Mouse (Mus musculus) right cerebral cortex, postnatal 4 days (tissue): ENCODE results near the gene Yeats2.
"Not testable (repeated sequence)": the region's sequence is repeated elsewhere in the genome, so short reads cannot be mapped to it uniquely, and the experiment has no call there.

ENCODE experiments used
- DNase-seq: peaks from one replicate; pipeline ENCODE4 v3.0.0-alpha.2; 2022

Gene Yeats2

DNA sequence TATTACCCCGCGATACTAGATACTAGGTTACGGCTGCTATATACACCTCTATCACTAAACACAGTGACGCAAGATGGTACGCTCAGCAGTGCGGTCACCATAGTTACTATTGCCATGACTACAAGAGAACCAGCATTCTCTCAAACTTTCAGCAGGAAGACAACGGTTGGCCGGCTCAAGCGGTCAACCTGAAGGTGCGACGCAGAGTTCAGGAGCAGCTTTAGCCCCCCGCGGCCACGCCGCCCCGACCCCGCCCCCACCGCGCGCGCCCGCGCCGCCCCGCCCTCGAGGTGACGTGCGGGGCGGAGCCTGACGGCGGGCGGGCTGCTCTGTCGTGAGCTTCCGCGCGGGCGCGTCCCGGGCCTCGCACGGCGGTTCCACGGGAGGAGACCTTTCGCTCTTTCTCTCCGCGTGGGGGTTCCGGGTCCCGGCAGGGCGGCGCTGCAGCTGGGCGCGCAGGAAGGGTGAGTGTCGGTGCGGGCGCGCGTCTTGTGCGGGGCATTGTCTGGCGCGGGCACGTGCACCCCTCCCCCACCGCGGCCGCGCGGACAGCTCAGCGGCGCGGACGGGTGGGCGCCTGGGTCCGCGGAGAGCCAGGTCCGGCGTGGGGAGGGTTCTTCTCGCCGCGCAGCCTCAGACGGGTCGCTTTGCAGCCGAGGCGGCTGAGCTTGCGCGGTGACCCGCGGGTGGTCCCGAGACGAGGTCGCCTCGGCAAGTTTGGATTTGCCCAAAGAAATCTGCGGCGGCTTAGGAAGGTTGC is at the start of gene Yeats2:
Yeats2 (plus strand) TSS at position 292 of the 760 bp plus-strand sequence.
- DNase-seq = peak; percentile 81

DNA sequence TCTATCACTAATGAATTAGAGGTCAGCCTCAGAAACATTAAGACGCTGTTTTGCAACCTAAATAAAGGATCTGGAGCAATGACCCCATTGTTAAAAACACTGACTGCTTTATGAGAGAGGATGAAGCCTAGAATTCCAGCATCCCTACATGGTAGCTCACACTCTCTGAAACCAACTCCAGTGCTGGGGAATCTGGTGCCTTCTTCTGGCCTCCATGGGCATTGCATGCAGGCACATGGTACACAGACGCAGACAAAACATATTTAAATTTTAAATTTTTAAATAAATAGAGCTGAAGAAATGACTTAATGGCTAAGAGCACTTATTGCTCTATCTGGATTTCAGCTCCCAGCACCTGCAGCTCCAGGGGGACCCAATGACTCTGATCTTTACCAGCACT is 44.9 kb upstream of the Yeats2 start:
- no peak for DNase-seq

DNA sequence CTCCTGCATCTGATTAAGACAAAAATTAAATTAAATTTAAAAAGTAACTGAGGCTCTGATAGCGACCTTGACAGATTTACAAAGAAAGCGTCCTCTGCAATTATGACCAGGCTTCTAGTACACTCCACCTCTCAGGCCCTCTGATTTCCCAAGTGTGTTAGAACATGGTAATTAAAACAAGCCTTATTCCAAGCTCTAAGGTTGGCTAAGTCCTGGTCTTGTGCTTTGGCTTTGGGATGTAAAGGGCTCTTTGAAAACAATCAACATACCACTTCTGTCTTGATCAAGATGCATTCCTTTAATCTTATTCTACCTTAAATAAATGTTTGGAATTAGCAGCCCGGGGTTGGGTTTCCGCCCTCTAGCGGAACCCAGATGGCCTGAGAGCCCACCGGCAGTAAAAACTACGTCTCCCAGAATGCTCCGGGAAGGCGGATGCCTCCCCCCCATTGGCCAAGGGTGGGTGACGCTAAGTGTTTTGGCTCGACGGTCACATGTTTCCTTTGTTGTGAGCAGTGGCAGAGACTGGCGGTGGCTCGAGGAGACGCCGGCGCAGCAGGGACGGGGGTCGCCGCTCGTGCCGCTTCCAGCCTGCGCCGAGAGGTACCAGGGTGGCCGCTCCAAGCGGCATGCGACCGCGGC is 43.7 kb upstream of the Yeats2 start, which contains the start of gene Klhl24:
Klhl24 (plus strand) TSS at position 474 of the 642 bp plus-strand sequence.
- DNase-seq = peak; percentile 85

DNA sequence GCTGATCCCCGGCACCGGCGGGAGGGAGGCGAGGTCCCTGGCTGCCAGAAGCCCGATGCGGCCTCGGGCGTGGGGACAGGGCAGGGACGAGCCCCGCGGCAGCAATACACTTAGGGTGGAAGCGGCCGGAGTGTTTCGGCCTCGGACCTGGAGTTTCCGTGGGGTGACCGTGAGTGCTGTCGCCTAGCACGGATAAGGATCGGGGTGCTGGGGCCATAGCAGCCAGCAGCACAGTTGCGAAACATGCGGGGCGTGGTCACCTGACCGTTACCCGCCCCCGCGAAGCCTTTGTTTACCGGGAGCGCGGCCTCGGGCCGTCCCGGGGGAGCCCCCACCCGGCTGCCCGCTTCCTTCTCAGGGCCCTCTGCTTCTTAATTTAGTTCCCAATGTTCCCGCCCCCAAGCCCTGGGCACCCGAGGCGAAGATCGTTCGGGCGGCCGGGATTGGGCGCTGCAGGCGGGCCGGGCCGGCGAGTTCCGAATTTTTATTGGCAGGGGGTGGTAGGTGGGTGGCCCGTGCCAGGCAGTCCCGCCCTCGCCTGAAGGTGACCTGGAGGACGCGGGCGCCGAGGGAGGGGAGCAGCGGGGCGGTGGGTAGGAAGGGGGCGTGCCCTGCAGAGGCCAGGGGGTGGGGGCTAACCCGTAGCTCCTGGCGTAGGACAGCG is 43.0 kb upstream of the Yeats2 start:
- DNase-seq = peak; percentile 82

DNA sequence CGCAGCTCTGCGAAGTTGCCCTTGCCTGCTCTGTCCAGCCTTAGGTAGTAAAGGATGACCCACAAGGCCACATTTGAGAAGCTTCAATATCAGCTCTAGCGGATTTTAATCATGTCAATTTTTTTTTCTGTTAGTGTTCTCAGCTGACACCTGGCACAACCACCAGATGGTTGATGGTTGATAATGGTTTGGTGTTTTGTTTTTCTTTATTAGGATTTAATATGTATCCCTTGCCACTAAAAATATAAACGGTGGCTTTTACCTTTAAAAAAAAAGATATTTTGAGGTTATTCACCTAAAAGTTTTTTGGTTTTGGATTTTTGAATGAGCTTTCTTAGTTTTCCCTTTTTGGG is 42.5 kb upstream of the Yeats2 start:
- DNase-seq = no peak

DNA sequence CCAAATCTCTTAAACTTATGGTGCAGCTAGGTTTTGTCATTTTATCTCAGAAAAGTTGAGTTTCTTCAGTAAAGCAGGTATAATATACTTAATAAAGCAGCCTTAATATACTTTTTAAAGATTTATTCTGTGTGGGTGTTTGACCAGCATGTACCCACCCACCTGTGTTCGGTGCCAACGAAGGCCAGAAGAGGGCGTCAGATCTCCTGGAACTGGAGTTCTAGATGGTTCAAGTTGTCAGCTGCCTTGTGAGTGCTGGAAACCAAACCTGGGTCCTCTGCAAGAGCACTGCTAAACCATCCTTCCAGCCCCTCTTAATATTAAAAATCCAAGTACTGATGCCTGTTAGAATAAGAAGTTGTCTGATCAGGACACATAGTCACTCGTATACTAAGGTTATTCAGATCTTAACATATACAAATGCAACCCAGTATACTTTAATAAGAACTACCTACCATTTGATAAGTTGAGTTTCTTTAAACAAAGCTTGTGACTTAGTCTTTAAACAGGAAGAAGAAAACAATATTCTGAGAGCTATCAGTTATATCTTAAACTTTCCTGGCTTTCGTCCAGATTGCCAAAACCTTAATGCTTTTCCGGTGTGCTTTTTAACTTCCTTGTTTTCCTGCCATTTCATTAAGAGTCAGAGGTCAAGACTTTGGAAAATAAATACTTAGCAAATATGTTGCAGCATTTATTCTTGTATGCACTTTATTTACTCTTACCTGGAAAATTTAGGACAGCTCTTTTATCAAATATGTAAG is 41.8 kb upstream of the Yeats2 start:
- DNase-seq = no peak

DNA sequence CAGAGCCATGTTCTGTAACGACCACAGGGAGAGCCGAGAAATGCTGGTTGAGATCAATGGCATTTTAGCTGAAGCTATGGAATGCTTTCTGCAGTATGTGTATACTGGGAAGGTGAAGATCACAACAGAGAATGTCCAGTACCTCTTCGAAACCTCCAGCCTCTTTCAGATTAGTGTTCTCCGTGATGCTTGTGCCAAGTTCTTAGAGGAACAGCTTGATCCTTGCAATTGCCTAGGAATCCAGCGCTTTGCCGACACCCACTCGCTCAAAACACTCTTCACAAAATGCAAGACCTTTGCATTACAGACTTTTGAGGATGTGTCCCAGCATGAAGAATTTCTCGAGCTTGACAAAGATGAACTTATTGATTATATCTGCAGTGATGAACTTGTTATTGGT is 33.9 kb upstream of the Yeats2 start:
- no peak for DNase-seq

DNA sequence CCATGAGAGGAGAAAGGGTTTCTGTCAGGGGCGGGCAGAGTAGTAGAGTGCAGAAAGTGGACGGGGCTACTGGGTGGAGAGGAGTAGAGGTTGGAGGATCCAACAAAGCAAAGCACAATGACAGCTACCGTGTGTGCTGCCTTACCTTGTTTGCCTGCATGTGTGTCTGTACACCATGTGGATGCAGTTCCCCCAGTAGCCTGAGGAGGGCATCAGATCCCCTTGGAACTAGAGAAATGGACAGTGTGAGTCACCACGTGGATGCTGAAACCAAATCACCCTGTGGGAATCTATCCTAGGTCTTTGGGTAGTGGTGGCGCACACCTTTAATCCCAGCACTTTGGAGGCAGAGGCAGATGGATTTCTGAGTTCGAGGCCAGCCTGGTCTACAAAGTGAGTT is 31.9 kb upstream of the Yeats2 start:
- no peak for DNase-seq

DNA sequence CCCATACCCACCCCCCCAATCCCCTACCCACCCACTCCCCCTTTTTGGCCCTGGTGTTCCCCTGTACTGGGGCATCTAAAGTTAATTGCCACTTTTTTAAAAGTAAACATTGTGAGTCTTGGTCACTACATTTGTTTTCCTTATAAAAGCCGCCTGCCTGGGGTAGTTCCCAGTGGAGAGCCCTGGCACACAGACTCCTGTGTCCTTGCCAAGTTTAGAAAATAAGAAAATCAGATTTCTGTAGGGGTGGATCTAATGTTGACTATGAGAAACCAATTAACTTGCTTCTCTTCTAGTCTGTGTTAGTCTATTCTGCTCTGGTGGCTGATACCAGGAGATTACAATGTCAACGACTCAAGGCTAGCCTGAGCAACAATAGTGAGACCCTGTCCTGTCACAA is 28.2 kb upstream of the Yeats2 start:
- DNase-seq = no peak

DNA sequence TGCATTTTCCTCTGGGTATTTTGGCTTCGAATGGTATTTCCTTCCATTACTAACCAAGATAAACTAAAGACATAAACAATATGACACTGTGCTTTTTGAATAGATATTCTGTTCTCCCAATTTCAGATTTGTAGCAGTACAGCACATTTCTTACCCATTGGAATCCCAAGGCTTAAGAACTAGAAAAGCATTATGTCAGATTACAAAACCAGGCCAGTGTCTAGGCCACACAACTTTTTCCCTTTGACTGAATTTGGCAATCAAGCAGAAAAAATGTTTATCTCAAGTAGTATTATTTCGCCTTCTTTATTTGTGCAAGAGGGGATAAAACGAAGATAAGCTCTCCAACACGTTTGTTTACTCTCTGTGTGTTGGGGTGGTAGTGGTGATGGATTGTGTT is 24.8 kb upstream of the Yeats2 start:
- DNase-seq = no peak

DNA sequence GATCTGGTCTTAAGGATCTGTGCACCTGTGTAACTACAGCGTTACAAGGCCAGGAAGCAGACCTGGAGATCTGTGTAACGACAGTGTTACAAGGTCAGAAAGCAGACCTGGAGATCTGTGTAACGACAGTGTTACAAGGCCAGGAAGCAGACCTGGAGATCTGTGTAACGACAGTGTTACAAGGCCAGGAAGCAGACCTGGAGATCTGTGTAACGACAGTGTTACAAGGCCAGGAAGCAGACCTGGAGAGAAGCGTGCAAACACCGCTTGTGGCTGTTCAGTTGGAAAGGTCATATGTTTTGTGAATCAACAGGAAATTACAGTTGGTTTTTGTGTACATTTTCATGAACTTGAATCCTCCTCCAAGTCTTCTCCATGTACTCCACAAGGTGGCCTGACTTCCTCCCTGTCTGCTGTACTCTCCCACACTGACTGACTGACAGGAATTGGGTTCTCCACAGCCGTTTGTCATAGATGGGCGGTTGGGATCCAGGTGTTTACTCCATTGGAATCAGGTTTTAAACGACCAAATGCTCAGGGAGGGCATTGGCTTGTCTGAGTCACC is 14.5 kb upstream of the Yeats2 start:
- not testable (repeated sequence) for DNase-seq

DNA sequence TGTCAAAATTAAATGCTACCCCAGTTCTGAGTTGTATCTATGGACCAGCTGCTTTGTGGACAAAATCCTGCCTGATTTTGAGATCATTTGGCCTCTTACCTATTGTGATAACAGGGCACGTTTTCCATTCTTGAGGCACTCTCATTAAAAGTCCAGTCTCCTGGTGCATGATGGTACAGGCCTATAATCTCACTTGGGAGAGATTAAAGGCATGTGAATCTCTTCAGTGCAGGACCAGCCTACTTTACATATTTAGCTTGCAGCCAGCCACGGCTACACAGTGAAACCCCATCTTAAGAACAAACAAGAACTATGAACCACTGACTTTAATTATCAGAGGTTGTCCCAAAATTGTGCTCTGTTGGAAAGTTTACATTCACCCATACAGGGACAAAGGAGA is 10.5 kb upstream of the Yeats2 start:
- DNase-seq = no peak

DNA sequence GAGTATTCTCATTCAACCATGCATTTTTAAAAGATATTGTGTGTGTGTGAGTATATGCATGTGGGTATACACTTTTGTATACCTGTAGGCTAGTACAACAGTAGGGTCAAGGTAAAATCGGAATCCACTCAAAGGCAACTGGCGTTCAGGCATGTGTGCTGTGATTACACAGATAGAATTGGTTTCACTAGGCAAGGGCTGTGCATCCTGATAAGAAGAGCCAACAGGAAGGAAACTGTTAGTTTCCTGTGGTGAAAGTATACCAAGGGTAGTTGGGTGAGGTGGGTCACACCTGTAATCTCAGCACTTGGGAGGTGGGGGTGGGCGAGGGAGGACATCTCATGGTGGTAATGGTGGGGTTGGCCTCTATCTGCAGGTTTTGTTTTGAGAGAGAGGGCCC is 3.7 kb downstream of the Yeats2 start:
- DNase-seq = no peak

DNA sequence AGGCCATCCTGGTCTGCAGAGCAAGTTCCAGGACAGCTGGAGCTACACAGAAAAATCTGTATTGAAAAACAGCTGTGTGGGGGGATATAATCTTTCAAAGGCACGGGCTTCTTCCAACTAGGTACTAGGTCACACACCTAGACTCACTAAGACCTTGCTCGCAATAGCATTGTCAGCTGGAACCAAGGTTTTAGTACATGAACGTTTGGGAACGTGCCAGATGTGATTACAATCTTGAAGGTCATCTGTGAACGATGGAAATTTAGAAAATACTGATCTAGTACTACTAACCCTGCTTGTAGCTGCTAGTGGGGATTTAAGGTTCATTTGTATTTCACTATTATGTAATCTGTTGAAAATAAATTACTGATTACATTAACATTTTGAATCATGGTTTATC is 11.1 kb downstream of the Yeats2 start:
- no peak for DNase-seq

DNA sequence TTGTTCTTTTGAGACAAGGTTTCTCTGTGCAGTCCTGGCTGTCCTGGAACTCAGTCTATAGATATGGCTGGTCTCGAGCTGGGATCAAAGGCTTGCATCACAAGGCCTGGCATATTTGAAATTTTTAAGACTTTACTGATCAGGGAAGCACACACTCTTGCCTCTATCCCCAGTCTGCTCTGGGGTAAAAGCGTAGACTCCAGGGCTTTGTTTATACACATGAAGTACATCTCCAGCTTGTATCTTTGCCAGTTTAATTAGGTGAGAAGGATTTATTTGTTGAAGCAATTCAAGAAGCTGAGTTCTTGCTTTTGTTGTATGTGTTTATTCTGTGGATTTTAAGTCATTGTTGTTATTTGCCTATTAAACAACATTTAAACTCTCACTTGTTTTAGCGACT is 12.9 kb downstream of the Yeats2 start:
- no peak for DNase-seq

DNA sequence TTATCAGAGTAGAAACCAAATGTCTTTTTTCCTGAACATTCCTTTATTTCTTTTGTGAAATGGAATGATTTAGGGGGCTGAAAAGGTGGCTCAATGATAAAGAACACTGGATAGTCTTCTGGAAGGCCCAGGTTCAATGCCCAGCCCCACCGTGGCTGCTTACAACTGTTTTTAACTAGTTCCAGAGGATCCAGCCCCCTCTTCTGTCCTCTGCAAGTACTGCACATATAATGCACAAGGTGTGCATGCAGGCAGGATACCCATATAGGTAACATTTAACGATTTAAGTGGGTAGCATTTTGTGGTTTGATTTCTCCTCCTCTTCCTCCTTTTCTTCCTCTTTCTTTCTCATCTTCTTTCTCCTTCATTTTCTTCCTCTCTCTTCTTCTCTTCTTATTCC is 19.3 kb downstream of the Yeats2 start:
- DNase-seq = no peak

DNA sequence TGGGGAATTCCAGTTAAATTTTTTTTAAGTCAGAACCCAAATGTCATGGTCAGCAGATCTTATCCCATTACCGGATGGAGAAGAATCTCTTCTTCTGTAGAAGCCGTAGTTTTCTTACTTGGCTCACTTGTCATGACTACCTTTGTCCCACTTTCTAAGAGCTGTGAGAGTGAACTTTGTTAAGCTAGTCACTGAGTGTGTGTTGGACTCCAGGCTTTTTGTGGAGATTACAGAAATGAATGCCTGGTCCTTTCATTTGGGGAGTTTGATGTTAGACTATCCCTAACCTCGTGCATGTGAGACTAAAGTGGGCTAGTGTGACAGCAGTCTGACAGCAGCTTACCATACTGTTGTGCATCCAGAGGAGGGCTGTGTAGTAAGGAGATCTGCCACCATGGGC is 28.2 kb downstream of the Yeats2 start:
- DNase-seq = no peak

DNA sequence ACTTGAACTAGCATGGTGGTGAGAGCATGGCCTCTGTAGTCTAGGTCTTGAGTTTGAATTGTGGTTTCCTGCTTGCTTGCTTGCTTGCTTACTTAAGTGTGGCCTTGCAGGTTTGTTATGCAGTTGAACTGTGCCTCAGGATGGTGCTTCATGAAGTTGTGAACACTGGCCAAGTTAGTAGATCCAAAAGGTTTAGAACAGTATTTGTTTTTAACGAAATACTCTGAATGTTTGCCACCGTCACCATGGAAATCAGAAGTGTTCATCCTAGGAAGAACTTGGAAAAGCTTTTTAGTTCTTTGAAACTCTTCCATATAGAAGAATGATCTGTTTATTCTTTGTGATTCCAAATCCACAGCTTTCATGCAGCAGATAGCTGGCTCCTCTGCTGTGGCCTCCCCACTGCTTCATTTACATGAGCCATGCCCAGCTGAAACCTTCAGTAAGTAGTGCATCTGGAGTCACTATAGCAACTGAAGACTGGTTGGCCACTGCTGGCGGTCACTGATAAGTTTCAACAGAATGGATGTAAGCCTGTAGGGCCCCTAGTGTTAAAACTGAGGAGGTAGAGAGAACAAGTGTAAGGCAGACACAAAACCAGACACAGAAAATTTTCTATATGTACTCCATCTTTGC is 28.7 kb downstream of the Yeats2 start:
- DNase-seq = no peak

DNA sequence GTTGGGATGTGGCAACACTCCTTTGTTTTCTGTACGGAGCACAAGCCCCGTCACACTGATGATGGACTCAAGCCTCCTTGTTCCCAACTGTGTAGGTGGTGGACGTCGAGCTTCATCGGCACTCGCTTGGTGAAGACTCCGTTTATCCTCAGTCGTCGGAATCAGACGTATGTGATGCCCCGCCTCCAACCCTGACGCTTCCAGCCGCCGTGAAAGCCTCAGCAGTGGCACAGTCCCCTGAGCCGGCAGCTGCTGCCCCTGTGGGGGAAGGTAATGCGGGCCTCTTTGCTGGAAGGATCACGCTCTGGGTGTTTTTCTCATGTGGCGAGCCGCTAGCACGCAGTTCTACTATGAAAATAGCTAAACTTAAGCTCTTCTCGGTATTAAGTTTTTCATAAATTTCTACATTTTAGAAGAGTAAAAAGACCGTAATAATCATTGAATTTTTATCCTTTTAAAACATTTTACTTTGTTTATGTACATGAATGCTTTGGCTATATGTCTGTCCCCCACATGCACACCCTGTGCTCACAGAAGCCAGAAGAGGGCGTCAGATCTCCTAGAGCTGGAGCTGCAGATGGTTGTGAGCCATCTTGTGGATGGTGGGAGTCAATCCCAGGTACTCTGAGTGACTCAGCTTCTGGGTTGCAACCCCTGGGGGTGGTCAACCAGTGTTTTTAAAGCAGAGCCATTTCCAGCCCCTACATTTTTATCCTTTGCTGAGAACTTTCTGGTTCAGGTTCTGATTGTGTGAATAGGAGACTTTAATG is 38.7 kb downstream of the Yeats2 start:
- no peak for DNase-seq

DNA sequence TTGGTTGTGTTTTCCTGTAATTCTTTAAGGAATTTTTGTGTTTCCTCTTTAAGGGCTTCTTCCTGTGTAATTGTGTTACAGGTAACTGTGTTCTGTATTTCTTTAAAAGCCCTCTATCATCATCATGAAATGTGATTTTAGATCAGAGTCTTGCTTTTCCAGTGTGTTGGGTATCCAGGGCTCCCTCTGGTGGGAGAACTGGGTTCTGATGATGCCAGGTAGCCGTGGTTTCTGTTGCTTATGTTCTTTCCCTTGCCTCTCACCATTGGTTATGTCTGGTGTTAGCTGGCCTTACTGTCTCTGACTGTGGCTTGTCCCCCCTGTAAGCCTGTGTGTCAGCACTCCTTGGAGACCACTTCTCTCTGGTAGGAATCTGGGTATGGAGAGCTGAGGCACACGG is 44.5 kb downstream of the Yeats2 start:
- DNase-seq = no peak

DNA sequence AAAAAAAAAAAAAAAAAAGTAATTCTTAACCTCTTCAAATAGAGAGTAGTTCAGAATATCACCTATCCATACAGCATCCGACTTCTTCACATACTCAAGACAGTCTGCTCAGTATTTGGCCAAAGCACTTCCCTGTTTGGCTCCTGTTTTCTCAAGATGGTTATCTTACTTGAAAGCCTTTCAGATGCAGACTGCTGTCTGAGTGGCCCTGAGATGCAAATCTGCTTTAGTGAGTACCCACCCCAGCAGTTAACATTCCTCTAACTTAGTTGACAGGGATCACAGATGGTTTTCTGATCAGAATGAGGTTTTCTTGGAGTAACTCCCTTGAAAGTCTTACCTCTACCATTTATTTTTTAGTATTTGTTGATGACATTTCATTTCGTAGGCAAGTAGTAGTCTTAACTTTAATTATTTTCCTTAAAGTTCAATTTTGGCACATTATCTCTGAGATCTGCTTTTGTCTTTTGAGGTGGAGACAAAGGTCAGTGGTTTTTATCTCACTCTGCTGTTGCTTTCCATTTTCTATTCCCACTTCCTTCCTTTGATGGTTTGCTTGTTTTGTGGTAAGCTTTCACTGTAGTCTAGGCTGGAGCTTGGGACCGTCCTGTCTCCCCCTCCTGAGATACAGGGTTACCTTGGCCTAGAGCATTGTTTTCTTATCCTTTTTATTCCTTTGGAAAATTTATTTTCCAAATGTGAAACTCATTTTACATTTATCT is 50.5 kb downstream of the Yeats2 start:
- no peak for DNase-seq
